Mouse (Mus musculus): ENCODE results near the gene Rnf217. TPM values are rescaled to one million over a fixed set of nuclear protein-coding genes. Genes with fewer than 3 reads are reported as not detected.
A peak's percentile ranks its signal among the peaks of the same experiment; 100 is the strongest.

The Rnf217 gene
- polyA plus RNA-seq, 1 experiment from 2014 or later, result 2.1 TPM

DNA sequence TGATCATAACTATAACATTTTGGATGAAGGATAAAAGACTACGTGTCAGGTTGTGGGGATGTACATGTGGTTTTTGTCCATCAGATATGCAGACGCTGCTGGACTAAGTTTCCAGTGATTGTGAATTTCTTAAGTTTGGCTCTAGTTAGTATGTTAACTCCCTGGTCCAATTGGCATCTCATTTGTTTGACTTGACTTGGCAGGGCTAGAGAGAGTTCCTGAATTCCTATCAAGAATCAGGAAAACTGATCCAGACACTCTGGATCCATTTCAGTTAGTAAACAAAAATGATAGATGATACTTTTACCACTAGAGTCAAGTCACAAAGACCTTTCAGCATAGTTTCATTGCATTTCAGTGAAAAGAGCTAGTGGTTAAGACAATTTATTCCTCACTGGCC is 112.1 kb downstream of the Rnf217 start:
- no peak for ATAC-seq
- 86% methylated on average over 2 of the region's 2 CpGs for WGBS
- no peaks in the 10 kb centered on the region for H3K36me3 ChIP-seq (ENCODE audit: control insufficient read depth, insufficient read depth, low read length)
- H3K27ac ChIP-seq (ENCODE audit: low read depth, low read length), result no peak overlapping the region
- no peaks in the 10 kb centered on the region for H3K9me3 ChIP-seq (replicated peaks; ENCODE audit: control insufficient read depth, low read length)
- H3K4me2 ChIP-seq (ENCODE audit: low read length), result no peak overlapping the region
- no peaks in the 10 kb centered on the region for H3K27me3 ChIP-seq (replicated peaks; ENCODE audit: control insufficient read depth, insufficient read depth, low read length)
- no peaks in the 10 kb centered on the region for H3K4me1 ChIP-seq (ENCODE audit: control insufficient read depth, insufficient read depth, low read length)
- no peak overlapping the region for H3K9ac ChIP-seq (ENCODE audit: low read length)
- no peak overlapping the region for H3K4me3 ChIP-seq (ENCODE audit: low read depth, low read length)
- DNase-seq (ENCODE audit: low spot score), result no peak

DNA sequence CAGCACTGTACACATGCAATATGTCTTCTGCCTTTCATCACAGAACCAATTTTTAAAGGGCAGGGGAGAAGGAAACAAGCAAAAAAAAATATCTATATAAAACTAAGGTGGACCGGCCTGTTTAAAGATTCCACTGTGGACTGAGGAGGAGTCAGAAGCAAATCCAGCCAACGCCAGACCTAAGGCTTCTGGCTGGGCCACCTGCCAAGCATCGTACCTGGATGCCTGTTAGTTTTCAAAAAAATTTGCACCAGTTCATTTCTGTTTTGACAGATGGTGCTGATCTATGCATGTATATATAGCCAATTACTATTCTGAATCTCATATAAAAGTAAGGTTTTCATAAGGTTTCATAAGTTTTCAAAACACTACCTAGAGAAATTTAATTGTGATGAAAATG is 113.2 kb downstream of the Rnf217 start:
- ATAC-seq, result no peak
- whole genome bisulfite sequencing, result 69% methylated on average over 3 of the region's 3 CpGs

DNA sequence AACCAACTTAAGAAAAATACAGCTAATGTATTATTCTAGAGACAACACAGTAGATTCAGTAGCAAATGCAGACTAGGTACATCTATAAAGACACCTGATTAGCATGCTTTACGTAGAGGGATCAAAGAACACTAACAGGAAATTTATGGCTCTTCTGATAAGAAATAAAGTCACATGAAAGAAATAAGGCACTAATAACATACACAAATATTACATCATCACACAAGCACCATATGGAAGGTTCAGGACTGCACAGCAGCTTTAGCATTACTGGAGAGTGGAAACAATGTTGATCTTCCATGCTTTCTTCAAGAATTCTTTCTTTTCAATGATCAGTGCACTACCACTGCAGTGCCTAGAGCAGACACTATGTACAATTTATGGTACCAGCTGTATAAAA is 114.7 kb downstream of the Rnf217 start:
- Histone ChIP-seq H3K9ac (ENCODE audit: low read length) (no peak overlapping the region), H3K4me2 (ENCODE audit: low read length) (no peak overlapping the region), H3K27ac (ENCODE audit: low read depth, low read length) (no peak overlapping the region), H3K36me3 (ENCODE audit: control insufficient read depth, insufficient read depth, low read length) (no peaks in the 10 kb centered on the region), H3K4me3 (ENCODE audit: low read depth, low read length) (no peak overlapping the region), H3K4me1 (ENCODE audit: control insufficient read depth, insufficient read depth, low read length) (no peaks in the 10 kb centered on the region), H3K27me3 (replicated peaks; ENCODE audit: control insufficient read depth, insufficient read depth, low read length) (no peaks in the 10 kb centered on the region), H3K9me3 (replicated peaks; ENCODE audit: control insufficient read depth, low read length) (no peaks in the 10 kb centered on the region)
- DNase-seq (ENCODE audit: low spot score), result no peak
- no peak for ATAC-seq
- WGBS, result 98% methylated on average over 1 of the region's 1 CpGs

More for the DNA sequence above, 113.2 kb downstream of the Rnf217 start:
- DNase-seq (ENCODE audit: low spot score), result no peak
- H3K36me3 ChIP-seq (ENCODE audit: control insufficient read depth, insufficient read depth, low read length), result no peaks in the 10 kb centered on the region
- H3K9ac ChIP-seq (ENCODE audit: low read length), result no peak overlapping the region
- H3K27ac ChIP-seq (ENCODE audit: low read depth, low read length), result no peak overlapping the region
- no peak overlapping the region for H3K4me3 ChIP-seq (ENCODE audit: low read depth, low read length)
- H3K4me2 ChIP-seq (ENCODE audit: low read length), result no peak overlapping the region
- H3K4me1 ChIP-seq (ENCODE audit: control insufficient read depth, insufficient read depth, low read length), result no peaks in the 10 kb centered on the region
- H3K27me3 ChIP-seq (replicated peaks; ENCODE audit: control insufficient read depth, insufficient read depth, low read length), result no peaks in the 10 kb centered on the region
- H3K9me3 ChIP-seq (replicated peaks; ENCODE audit: control insufficient read depth, low read length), result no peaks in the 10 kb centered on the region

DNA sequence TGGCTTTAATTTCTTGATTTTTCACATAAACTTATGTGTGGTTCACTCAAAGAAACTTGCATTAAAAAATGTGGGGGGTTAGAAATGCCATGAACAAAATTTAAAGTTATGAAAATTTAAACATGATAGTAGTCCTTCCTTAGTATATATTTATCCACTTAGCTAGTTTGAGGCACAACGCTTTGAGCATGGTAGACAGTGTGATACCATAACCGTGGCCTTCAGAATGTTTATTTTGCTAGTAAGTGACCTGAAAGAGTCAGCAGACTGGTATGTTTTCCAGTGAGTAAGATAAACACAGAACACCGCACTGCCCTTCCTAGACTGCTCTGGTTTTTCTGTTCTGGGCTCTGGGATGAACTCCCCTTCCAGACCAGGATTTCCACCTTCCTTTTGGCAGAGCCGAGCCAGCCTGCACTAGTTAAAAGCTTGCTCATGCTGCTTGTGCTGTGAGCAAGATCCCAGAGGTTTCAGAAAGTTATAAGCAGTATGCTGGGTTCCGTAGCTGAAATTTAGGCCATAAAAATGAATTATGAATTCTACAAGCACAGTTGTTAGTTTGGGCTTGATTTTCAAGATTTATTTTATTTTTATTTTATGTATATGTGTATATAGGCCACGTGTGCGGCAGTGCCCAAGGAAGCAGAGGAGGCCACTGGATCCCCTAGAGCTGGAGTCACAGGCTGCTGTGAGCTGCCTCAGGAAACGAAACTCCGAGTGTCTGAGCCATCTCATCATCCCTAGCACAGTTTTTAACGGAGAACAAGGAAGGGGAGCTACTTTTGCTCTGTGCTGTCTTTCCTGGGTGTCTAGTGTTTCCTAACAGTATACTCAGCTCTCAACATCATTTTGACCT is 141.7 kb downstream of the Rnf217 start:
- H3K4me1 ChIP-seq (ENCODE audit: control insufficient read depth, insufficient read depth, low read length), result no peaks in the 10 kb centered on the region
- WGBS, result 85% methylated on average over 10 of the region's 10 CpGs
- ATAC-seq (no peak), DNase-seq (ENCODE audit: low spot score) (no peak)
- no peak overlapping the region for H3K27ac ChIP-seq (ENCODE audit: low read depth, low read length)
- H3K9me3 ChIP-seq (replicated peaks; ENCODE audit: control insufficient read depth, low read length), result no peaks in the 10 kb centered on the region
- no peak overlapping the region for H3K9ac ChIP-seq (ENCODE audit: low read length)
- H3K27me3 ChIP-seq (replicated peaks; ENCODE audit: control insufficient read depth, insufficient read depth, low read length), result no peaks in the 10 kb centered on the region
- no peaks in the 10 kb centered on the region for H3K36me3 ChIP-seq (ENCODE audit: control insufficient read depth, insufficient read depth, low read length)
- no peak overlapping the region for H3K4me3 ChIP-seq (ENCODE audit: low read depth, low read length)
- no peak overlapping the region for H3K4me2 ChIP-seq (ENCODE audit: low read length)

DNA sequence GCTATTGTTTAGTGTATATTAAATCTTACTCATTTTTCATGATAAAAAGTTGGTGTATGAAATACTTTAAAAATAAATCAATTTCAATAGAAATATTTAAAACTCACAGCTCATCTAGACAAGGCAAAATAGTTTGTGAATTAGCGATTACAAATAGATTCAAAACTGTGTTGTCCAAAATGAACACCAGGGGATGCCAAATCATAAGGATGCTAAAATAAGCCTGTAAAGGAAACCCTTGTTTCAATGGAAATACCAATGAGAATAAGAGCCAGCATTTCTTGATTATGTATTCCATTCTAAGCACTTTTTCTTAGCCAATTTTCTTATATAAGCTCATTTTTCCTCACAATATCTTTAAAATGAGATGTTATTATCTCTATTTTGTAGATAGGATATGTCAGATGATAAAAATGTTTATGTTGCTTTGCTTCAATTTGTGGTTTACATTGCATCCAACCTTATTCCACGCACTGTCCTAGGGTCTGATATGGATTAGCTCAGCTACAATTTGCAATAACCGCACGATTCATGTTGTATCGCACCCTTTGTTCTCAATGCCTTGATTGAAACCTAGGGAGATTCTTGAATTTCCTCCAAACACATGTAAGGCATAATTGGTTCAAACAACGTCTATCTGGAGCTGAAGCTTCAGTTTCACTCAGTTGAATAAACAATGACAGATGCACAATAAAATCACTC is 143.0 kb downstream of the Rnf217 start:
- Histone ChIP-seq H3K9ac (ENCODE audit: low read length) (no peak overlapping the region), H3K36me3 (ENCODE audit: control insufficient read depth, insufficient read depth, low read length) (no peaks in the 10 kb centered on the region), H3K4me3 (ENCODE audit: low read depth, low read length) (no peak overlapping the region), H3K9me3 (replicated peaks; ENCODE audit: control insufficient read depth, low read length) (no peaks in the 10 kb centered on the region), H3K4me1 (ENCODE audit: control insufficient read depth, insufficient read depth, low read length) (no peaks in the 10 kb centered on the region), H3K27ac (ENCODE audit: low read depth, low read length) (no peak overlapping the region), H3K27me3 (replicated peaks; ENCODE audit: control insufficient read depth, insufficient read depth, low read length) (no peaks in the 10 kb centered on the region), H3K4me2 (ENCODE audit: low read length) (no peak overlapping the region)
- peak; percentile 80 for DNase-seq (ENCODE audit: low spot score)
- ATAC-seq, result peak; percentile 61
- WGBS, result 78% methylated on average over 6 of the region's 6 CpGs

DNA sequence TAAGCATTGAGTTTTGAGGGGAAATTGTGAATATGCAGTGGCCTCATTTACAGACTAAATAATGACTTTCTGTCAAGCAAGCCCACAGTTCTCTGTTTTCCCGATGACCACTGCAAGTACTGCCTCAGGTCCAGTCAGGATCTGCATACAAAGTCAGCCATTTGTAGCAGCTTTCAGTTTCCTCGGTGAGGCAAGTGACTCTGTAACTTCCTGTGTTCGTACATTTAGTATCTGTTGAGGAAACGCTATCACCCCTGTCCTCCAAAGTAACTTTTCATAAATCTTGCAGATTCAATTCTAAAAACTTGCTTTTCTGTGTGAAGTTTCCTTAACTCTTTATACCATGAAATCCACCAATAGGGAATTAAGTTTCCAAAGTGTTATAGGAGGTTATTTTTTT is 143.6 kb downstream of the Rnf217 start:
- Histone ChIP-seq H3K27me3 (replicated peaks; ENCODE audit: control insufficient read depth, insufficient read depth, low read length) (no peaks in the 10 kb centered on the region), H3K4me3 (ENCODE audit: low read depth, low read length) (no peak overlapping the region), H3K36me3 (ENCODE audit: control insufficient read depth, insufficient read depth, low read length) (no peaks in the 10 kb centered on the region), H3K4me2 (ENCODE audit: low read length) (no peak overlapping the region), H3K27ac (ENCODE audit: low read depth, low read length) (no peak overlapping the region), H3K9me3 (replicated peaks; ENCODE audit: control insufficient read depth, low read length) (no peaks in the 10 kb centered on the region), H3K9ac (ENCODE audit: low read length) (no peak overlapping the region), H3K4me1 (ENCODE audit: control insufficient read depth, insufficient read depth, low read length) (no peaks in the 10 kb centered on the region)
- 86% methylated on average over 4 of the region's 4 CpGs for WGBS
- DNase-seq (ENCODE audit: low spot score) (no peak), ATAC-seq (no peak)

DNA sequence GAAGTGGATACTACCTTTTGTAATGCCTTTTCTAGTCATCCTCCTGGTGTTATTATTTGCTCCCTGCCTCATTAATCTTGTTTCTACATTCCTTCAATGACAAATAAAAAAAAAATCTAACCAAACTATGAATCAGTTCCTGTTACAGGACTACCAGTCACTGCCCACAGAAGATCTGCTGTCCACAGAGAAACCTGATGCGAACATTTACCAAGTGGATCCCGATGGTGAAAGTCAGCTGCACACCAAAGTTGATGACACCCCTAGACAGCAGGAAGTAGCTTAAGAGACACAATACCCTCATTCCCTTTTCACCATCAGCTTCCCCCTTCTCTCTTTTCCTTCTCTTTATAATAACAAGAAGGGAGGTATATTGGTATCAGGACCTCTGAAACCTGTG is 145.9 kb downstream of the Rnf217 start:
- ATAC-seq (no peak), DNase-seq (ENCODE audit: low spot score) (no peak)
- H3K27ac ChIP-seq (ENCODE audit: low read depth, low read length), result no peak overlapping the region
- no peak overlapping the region for H3K4me2 ChIP-seq (ENCODE audit: low read length)
- no peaks in the 10 kb centered on the region for H3K36me3 ChIP-seq (ENCODE audit: control insufficient read depth, insufficient read depth, low read length)
- WGBS, result 97% methylated on average over 2 of the region's 2 CpGs
- no peaks in the 10 kb centered on the region for H3K27me3 ChIP-seq (replicated peaks; ENCODE audit: control insufficient read depth, insufficient read depth, low read length)
- H3K4me3 ChIP-seq (ENCODE audit: low read depth, low read length), result no peak overlapping the region
- no peaks in the 10 kb centered on the region for H3K9me3 ChIP-seq (replicated peaks; ENCODE audit: control insufficient read depth, low read length)
- H3K9ac ChIP-seq (ENCODE audit: low read length), result no peak overlapping the region
- no peaks in the 10 kb centered on the region for H3K4me1 ChIP-seq (ENCODE audit: control insufficient read depth, insufficient read depth, low read length)

DNA sequence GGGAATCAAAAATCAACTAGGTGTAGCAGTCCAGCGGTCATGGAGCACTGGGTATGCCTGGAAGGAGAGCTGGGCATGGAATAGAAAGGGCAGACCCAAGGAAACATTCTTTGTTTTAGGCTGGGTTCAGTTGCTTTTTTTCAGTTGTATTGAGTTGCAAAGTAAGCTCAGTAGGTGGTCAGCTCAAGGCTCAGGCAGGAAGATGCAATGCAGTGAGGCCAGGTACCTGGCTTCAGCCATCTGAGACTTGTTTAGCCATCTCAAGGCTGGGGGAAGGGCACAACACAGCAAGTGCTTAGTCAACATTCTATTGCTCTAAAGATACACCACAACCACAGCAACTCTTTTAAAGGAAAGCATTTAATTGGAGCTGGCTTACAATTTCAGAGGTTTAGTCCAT is 152.2 kb downstream of the Rnf217 start:
- no peak for ATAC-seq
- H3K4me2 ChIP-seq (ENCODE audit: low read length), result no peak overlapping the region
- DNase-seq (ENCODE audit: low spot score), result no peak
- H3K27me3 ChIP-seq (replicated peaks; ENCODE audit: control insufficient read depth, insufficient read depth, low read length), result no peaks in the 10 kb centered on the region
- no peak overlapping the region for H3K27ac ChIP-seq (ENCODE audit: low read depth, low read length)
- 24% methylated on average over 1 of the region's 1 CpGs for WGBS
- no peaks in the 10 kb centered on the region for H3K9me3 ChIP-seq (replicated peaks; ENCODE audit: control insufficient read depth, low read length)
- H3K36me3 ChIP-seq (ENCODE audit: control insufficient read depth, insufficient read depth, low read length), result no peaks in the 10 kb centered on the region
- H3K4me3 ChIP-seq (ENCODE audit: low read depth, low read length), result no peak overlapping the region
- no peak overlapping the region for H3K9ac ChIP-seq (ENCODE audit: low read length)
- H3K4me1 ChIP-seq (ENCODE audit: control insufficient read depth, insufficient read depth, low read length), result no peaks in the 10 kb centered on the region

DNA sequence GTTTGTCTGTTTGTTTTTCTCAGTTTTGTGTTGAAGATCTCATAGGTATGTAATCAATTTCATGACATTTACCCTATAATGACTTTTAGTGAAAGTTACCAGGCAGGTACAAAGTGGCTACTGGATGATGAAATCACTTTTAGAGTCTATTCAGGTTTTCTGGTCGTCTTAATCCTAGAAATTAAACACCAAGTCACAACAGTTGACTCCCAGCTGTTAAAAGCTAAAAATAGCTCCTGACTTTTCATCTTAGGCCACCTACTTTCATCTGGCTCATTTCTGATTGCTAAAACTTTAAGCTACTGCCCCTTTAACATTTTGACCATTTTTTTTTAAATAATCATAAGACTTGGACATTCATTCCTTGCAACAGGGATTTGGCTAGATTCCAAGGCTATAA is 161.9 kb downstream of the Rnf217 start:
- no peak for DNase-seq (ENCODE audit: low spot score)
- H3K4me2 ChIP-seq (ENCODE audit: low read length), result no peak overlapping the region
- no peaks in the 10 kb centered on the region for H3K4me1 ChIP-seq (ENCODE audit: control insufficient read depth, insufficient read depth, low read length)
- no peaks in the 10 kb centered on the region for H3K27me3 ChIP-seq (replicated peaks; ENCODE audit: control insufficient read depth, insufficient read depth, low read length)
- no peak overlapping the region for H3K4me3 ChIP-seq (ENCODE audit: low read depth, low read length)
- no peaks in the 10 kb centered on the region for H3K36me3 ChIP-seq (ENCODE audit: control insufficient read depth, insufficient read depth, low read length)
- no peaks in the 10 kb centered on the region for H3K9me3 ChIP-seq (replicated peaks; ENCODE audit: control insufficient read depth, low read length)
- H3K9ac ChIP-seq (ENCODE audit: low read length), result no peak overlapping the region
- no peak for ATAC-seq
- H3K27ac ChIP-seq (ENCODE audit: low read depth, low read length), result no peak overlapping the region
- WGBS, result 56% methylated on average over 1 of the region's 1 CpGs
